Mouse (Mus musculus): Measurements from ENCODE around the gene Prim2. TPM values are rescaled to one million over a fixed set of nuclear protein-coding genes. Genes with fewer than 3 reads are reported as not detected.

Gene Prim2
- 61.3 and 61.5 TPM in 2 replicates for polyA plus RNA-seq (2016; fragmentation: Nextera tagmentation; extraction: Ambion mirVana)

GRCm38 (mm10) chr1:33669708-33670141 is at the start of gene Prim2:
Gene Prim2 (minus strand): TSS chr1:33669795.
- peak within 1 kb of the TSS; percentile 88 for H3K27ac ChIP-seq
- under 1% methylated on average over 26 of the region's 26 CpGs for WGBS
- peak; percentile 88 for DNase-seq (ENCODE audit: extremely low spot score, low spot score)
- peak within 1 kb of the TSS; percentile 73 for H3K4me3 ChIP-seq
- no peaks in the 10 kb centered on the region for H3K9me3 ChIP-seq
- peaks cover 16% of the 10 kb centered on the region for H3K4me1 ChIP-seq
- H3K27me3 ChIP-seq (ENCODE audit: poor library complexity, severe bottlenecking), result no peaks in the 10 kb centered on the region
- peaks cover 36% of the 10 kb centered on the region for H3K36me3 ChIP-seq (replicated peaks)

- H3K27me3 ChIP-seq (ENCODE audit: poor library complexity, severe bottlenecking), result 0 out of 2 replicates have a peak, but pooled peaks cover 4% of the 10 kb centered on the region
- H3K27ac ChIP-seq, result no peak overlapping the region
- no peak overlapping the region for H3K4me3 ChIP-seq
- no peak for DNase-seq (ENCODE audit: extremely low spot score, low spot score)
- peaks cover 11% of the 10 kb centered on the region for H3K36me3 ChIP-seq (replicated peaks)
- 92% methylated on average over 1 of the region's 1 CpGs for WGBS
- H3K9me3 ChIP-seq, result no peaks in the 10 kb centered on the region
- H3K4me1 ChIP-seq, result peaks cover 24% of the 10 kb centered on the region
These were observed 48.0 kb upstream of the Prim2 start for GRCm38 (mm10) chr1:33717636-33718035.

GRCm38 (mm10) chr1:33714796-33715195 is 45.2 kb upstream of the Prim2 start:
- WGBS, result 12% methylated on average over 10 of the region's 10 CpGs
- 0 out of 2 replicates have a peak, but pooled peaks cover 4% of the 10 kb centered on the region for H3K27me3 ChIP-seq (ENCODE audit: poor library complexity, severe bottlenecking)
- no peaks in the 10 kb centered on the region for H3K36me3 ChIP-seq (replicated peaks)
- DNase-seq (ENCODE audit: extremely low spot score, low spot score), result peak; percentile 24
- peaks cover 15% of the 10 kb centered on the region for H3K4me1 ChIP-seq
- no peak overlapping the region for H3K27ac ChIP-seq
- H3K4me3 ChIP-seq, result peak overlapping the region; percentile 22
- no peaks in the 10 kb centered on the region for H3K9me3 ChIP-seq

- H3K4me1 ChIP-seq, result peaks cover 11% of the 10 kb centered on the region
- no peaks in the 10 kb centered on the region for H3K9me3 ChIP-seq
- 88% methylated on average over 5 of the region's 5 CpGs for WGBS
- H3K27ac ChIP-seq, result no peak overlapping the region
- no peaks in the 10 kb centered on the region for H3K36me3 ChIP-seq (replicated peaks)
- no peak for DNase-seq (ENCODE audit: extremely low spot score, low spot score)
- no peak overlapping the region for H3K4me3 ChIP-seq
- H3K27me3 ChIP-seq (ENCODE audit: poor library complexity, severe bottlenecking), result 0 out of 2 replicates have a peak, but pooled peaks cover 4% of the 10 kb centered on the region
These were observed 42.4 kb upstream of the Prim2 start for GRCm38 (mm10) chr1:33712026-33712425.

- Histone ChIP-seq H3K4me3 (no peak overlapping the region), H3K9me3 (no peaks in the 10 kb centered on the region), H3K27me3 (ENCODE audit: poor library complexity, severe bottlenecking) (0 out of 2 replicates have a peak, but pooled peaks cover 4% of the 10 kb centered on the region), H3K27ac (no peak overlapping the region), H3K4me1 (peaks cover 6% of the 10 kb centered on the region), H3K36me3 (replicated peaks) (no peaks in the 10 kb centered on the region)
- no peak for DNase-seq (ENCODE audit: extremely low spot score, low spot score)
- 86% methylated on average over 2 of the region's 2 CpGs for WGBS
These were observed 40.0 kb upstream of the Prim2 start for GRCm38 (mm10) chr1:33709615-33710014.

GRCm38 (mm10) chr1:33701244-33701643 is 31.6 kb upstream of the Prim2 start:
- H3K36me3 ChIP-seq (replicated peaks), result no peaks in the 10 kb centered on the region
- DNase-seq (ENCODE audit: extremely low spot score, low spot score), result no peak
- no peaks in the 10 kb centered on the region for H3K27me3 ChIP-seq (ENCODE audit: poor library complexity, severe bottlenecking)
- H3K4me3 ChIP-seq, result no peak overlapping the region
- 94% methylated on average over 3 of the region's 3 CpGs for WGBS
- no peaks in the 10 kb centered on the region for H3K9me3 ChIP-seq
- no peaks in the 10 kb centered on the region for H3K4me1 ChIP-seq
- H3K27ac ChIP-seq, result no peak overlapping the region

GRCm38 (mm10) chr1:33696016-33696415 is 26.4 kb upstream of the Prim2 start:
- Histone ChIP-seq H3K4me3 (no peak overlapping the region), H3K9me3 (no peaks in the 10 kb centered on the region), H3K27ac (no peak overlapping the region), H3K27me3 (ENCODE audit: poor library complexity, severe bottlenecking) (no peaks in the 10 kb centered on the region), H3K36me3 (replicated peaks) (no peaks in the 10 kb centered on the region), H3K4me1 (no peaks in the 10 kb centered on the region)
- WGBS, result 84% methylated on average over 2 of the region's 2 CpGs
- no peak for DNase-seq (ENCODE audit: extremely low spot score, low spot score)

GRCm38 (mm10) chr1:33693893-33694292 is 24.3 kb upstream of the Prim2 start:
- no peak for DNase-seq (ENCODE audit: extremely low spot score, low spot score)
- WGBS, result 90% methylated on average over 3 of the region's 3 CpGs
- no peak overlapping the region for H3K27ac ChIP-seq
- H3K9me3 ChIP-seq, result no peaks in the 10 kb centered on the region
- no peaks in the 10 kb centered on the region for H3K27me3 ChIP-seq (ENCODE audit: poor library complexity, severe bottlenecking)
- no peak overlapping the region for H3K4me3 ChIP-seq
- H3K4me1 ChIP-seq, result no peaks in the 10 kb centered on the region
- H3K36me3 ChIP-seq (replicated peaks), result no peaks in the 10 kb centered on the region

- Histone ChIP-seq H3K9me3 (peaks cover 3% of the 10 kb centered on the region; the same call in 1 of the 2 replicates), H3K4me1 (no peaks in the 10 kb centered on the region), H3K36me3 (replicated peaks) (no peaks in the 10 kb centered on the region), H3K27ac (no peak overlapping the region), H3K27me3 (ENCODE audit: poor library complexity, severe bottlenecking) (no peaks in the 10 kb centered on the region), H3K4me3 (no peak overlapping the region)
- no peak for DNase-seq (ENCODE audit: extremely low spot score, low spot score)
- whole genome bisulfite sequencing, result 57% methylated on average over 4 of the region's 4 CpGs
These were observed 20.5 kb upstream of the Prim2 start for GRCm38 (mm10) chr1:33690087-33690448.

- H3K27me3 ChIP-seq (ENCODE audit: poor library complexity, severe bottlenecking), result no peaks in the 10 kb centered on the region
- H3K4me3 ChIP-seq, result no peak overlapping the region
- H3K9me3 ChIP-seq, result peaks cover 3% of the 10 kb centered on the region; the same call in 1 of the 2 replicates
- 92% methylated on average over 8 of the region's 8 CpGs for WGBS
- H3K36me3 ChIP-seq (replicated peaks), result no peaks in the 10 kb centered on the region
- no peaks in the 10 kb centered on the region for H3K4me1 ChIP-seq
- H3K27ac ChIP-seq, result no peak overlapping the region
- DNase-seq (ENCODE audit: extremely low spot score, low spot score), result no peak
These were observed 20.0 kb upstream of the Prim2 start for GRCm38 (mm10) chr1:33689446-33690086.

GRCm38 (mm10) chr1:33688810-33689209 is 19.2 kb upstream of the Prim2 start:
- Histone ChIP-seq H3K9me3 (peaks cover 3% of the 10 kb centered on the region; the same call in 1 of the 2 replicates), H3K27ac (no peak overlapping the region), H3K4me3 (no peak overlapping the region), H3K27me3 (ENCODE audit: poor library complexity, severe bottlenecking) (no peaks in the 10 kb centered on the region), H3K36me3 (replicated peaks) (no peaks in the 10 kb centered on the region), H3K4me1 (no peaks in the 10 kb centered on the region)
- 67% methylated on average over 2 of the region's 2 CpGs for WGBS
- DNase-seq (ENCODE audit: extremely low spot score, low spot score), result no peak

GRCm38 (mm10) chr1:33684459-33684858 is 14.9 kb upstream of the Prim2 start:
- no peak for DNase-seq (ENCODE audit: extremely low spot score, low spot score)
- WGBS, result 74% methylated on average over 8 of the region's 8 CpGs
- no peak overlapping the region for H3K4me3 ChIP-seq

GRCm38 (mm10) chr1:33680890-33681289 is 11.3 kb upstream of the Prim2 start:
- H3K36me3 ChIP-seq (replicated peaks), result no peaks in the 10 kb centered on the region
- no peaks in the 10 kb centered on the region for H3K27me3 ChIP-seq (ENCODE audit: poor library complexity, severe bottlenecking)
- no peak overlapping the region for H3K4me3 ChIP-seq
- 93% methylated on average over 7 of the region's 7 CpGs for WGBS
- no peak for DNase-seq (ENCODE audit: extremely low spot score, low spot score)
- H3K27ac ChIP-seq, result no peak overlapping the region
- H3K9me3 ChIP-seq, result peaks cover 5% of the 10 kb centered on the region
- H3K4me1 ChIP-seq, result no peaks in the 10 kb centered on the region

More at GRCm38 (mm10) chr1:33684459-33684858, 14.9 kb upstream of the Prim2 start:
- Histone ChIP-seq H3K9me3 (peaks cover 5% of the 10 kb centered on the region), H3K27ac (no peak overlapping the region), H3K4me1 (no peaks in the 10 kb centered on the region), H3K27me3 (ENCODE audit: poor library complexity, severe bottlenecking) (no peaks in the 10 kb centered on the region), H3K36me3 (replicated peaks) (no peaks in the 10 kb centered on the region)

All from forebrain, embryonic 10.5 days (tissue).